Mouse (Mus musculus) thymus, adult 2 months (tissue): Measurements from ENCODE around the gene Kansl1l. TPM values are rescaled to one million over a fixed set of nuclear protein-coding genes. Genes with fewer than 3 reads are reported as not detected.

Experiments
- DNase-seq: peaks from one replicate; pipeline ENCODE4 v3.0.0; 2021
- H3K27ac ChIP-seq: fragments of 200-500 bp; 2 replicates; pipeline ENCODE4 v1.5.1; 2012; ENCODE audit warnings: low read length, control low read depth; ENCODE audit not compliant: control insufficient read depth, insufficient read depth
- H3K27me3 ChIP-seq: fragments of 200-500 bp; 2 replicates; pipeline ENCODE4 v1.6.1; 2012; ENCODE audit warnings: mild to moderate bottlenecking, low read length, moderate library complexity, mixed read lengths; ENCODE audit not compliant: control insufficient read depth, insufficient read depth
- H3K36me3 ChIP-seq: fragments of 200-500 bp; 2 replicates; pipeline ENCODE4 v1.6.1; 2012; ENCODE audit warnings: mild to moderate bottlenecking, low read length, moderate library complexity; ENCODE audit not compliant: control insufficient read depth, insufficient read depth
- H3K4me1 ChIP-seq: fragments of 200-500 bp; replicated peaks from 2 replicates; pipeline ENCODE4 v1.6.1; 2012; ENCODE audit warnings: low read length; ENCODE audit not compliant: control insufficient read depth, insufficient read depth
- H3K4me3 ChIP-seq: fragments of 200-500 bp; 2 replicates; pipeline ENCODE4 v1.5.1; 2012; ENCODE audit warnings: mild to moderate bottlenecking, low read length, control low read depth, moderate library complexity; ENCODE audit not compliant: control insufficient read depth, insufficient read depth
- CTCF ChIP-seq: fragments of 200-500 bp; IDR thresholded peaks from 2 replicates; pipeline ENCODE4 v1.5.1; 2012; ENCODE audit warnings: mild to moderate bottlenecking, control low read depth, low read length, moderate library complexity, borderline replicate concordance; ENCODE audit not compliant: control insufficient read depth, poor library complexity, insufficient read depth; ENCODE audit errors: extremely low read depth
- POLR2A ChIP-seq: fragments of 200-500 bp; IDR thresholded peaks from 2 replicates; pipeline ENCODE4 v1.6.1; 2012; ENCODE audit warnings: mild to moderate bottlenecking, low read length, control low read depth, moderate library complexity; ENCODE audit not compliant: control insufficient read depth, poor library complexity, insufficient read depth; ENCODE audit errors: extremely low read depth
- WGBS: fragments of 180-500 bp; shearing (Covaris S2); methylation state at CpG from one replicate; pipeline ENCODE4 v1.1.7; 2018; 5-methylcytosine and 5-hydroxymethylcytosine counted together
- polyA plus RNA-seq: library from polyadenylated mRNA; depleted of rRNA; stranded (reverse); fragments of >200 nt; gene quantifications from 2 replicates; pipeline ENCODE4 v1.2.3, GENCODE M21; 2012; rRNA removed

Kansl1l gene
- 11.5 and 13.1 TPM in 2 replicates for polyA plus RNA-seq

DNA sequence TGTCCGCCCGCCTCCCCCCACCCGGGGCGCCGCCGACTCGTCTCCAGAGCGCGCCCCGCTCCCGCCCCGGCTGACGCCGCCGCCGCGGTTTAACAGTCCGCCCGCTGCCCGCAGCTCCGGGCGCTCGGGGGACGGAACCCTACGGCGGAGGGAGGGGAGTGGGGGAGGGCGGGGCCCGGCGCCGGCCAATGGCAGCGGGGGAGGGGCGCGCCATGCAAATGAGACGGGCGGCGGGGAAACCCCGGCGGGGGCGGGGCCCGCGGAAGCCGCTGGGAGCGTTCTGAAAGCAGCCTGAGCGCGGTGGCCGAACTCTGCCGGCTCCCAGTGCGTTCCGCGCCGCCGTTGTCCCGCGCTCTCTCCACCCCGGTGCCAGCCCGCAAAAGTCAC lies at the start of gene Kansl1l:
Kansl1l (minus strand) TSS at position 110 of the 387 bp plus-strand sequence.
- no peaks in the 10 kb centered on the region for H3K27me3 ChIP-seq
- under 1% methylated on average over 53 of the region's 56 CpGs for WGBS
- peak within 1 kb of the TSS; percentile 89 for H3K27ac ChIP-seq
- peak within 1 kb of the TSS; percentile 88 for H3K4me3 ChIP-seq
- peak; percentile 94 for DNase-seq
- no peaks in the 10 kb centered on the region for H3K36me3 ChIP-seq
- TF ChIP-seq CTCF = no peak; the same call in 1 of the 2 replicates
- TF ChIP-seq POLR2A = peak; percentile 92
- H3K4me1 ChIP-seq = peaks cover 12% of the 10 kb centered on the region

DNA sequence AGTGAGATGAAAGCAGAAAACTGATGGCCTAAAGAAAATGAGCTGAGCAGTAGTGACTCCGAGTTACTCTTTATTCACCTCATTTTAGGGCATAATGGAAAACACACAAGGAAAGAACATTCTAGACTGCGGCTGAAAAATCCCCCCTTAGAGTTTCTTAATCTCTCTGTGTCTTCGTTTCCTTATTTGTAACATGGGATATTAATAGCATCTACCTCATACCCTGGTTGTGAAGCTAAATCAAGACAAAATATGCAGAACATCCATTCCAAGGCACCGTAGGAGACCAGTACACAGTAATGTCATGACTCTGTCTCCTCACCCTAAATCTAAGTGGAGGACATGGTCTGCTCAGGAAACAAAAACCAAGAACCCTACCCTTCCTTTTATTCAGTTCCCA lies 48.3 kb upstream of the Kansl1l start:
- H3K27me3 ChIP-seq = no peaks in the 10 kb centered on the region
- 87% methylated on average over 4 of the region's 4 CpGs for WGBS
- H3K27ac ChIP-seq = no peak overlapping the region
- no peaks in the 10 kb centered on the region for H3K36me3 ChIP-seq
- no peak overlapping the region for H3K4me3 ChIP-seq
- TF ChIP-seq POLR2A (no peak), CTCF (no peak)
- DNase-seq = no peak
- peaks cover 3% of the 10 kb centered on the region for H3K4me1 ChIP-seq

DNA sequence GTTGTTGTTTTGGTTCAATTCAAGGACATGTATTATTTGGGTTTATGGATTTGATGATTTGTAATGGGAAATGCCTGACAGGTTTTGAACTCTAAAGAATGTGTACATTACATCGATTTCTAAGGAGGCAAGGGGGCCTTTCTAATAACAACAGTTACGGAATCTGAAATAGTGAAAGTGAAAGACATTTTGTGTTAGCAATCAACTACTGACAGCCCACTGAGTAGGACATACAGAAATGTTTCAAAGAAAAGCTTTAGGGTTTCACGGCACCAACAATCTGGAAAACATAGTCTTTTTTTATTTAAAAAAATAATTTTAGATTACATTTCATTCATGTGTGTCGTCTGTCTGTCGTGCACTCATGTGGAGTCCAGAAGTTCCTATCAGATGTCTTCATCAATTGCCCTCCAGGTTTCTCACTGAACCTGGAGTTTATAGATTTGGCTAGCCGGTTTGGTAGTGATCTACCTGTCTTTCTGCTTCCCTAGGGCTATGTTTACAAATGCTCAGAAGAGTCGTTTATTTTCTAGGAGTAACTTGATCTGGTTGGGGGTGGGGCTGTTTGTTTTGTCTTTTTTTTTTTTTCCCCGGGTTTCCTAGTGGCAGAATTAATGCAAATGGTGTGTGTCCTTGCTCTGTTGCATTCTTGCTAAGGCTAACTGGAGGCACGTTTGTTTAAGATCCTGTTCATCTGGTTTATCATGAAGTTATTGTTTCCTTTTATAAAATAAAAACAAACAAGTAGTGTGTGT lies 46.6 kb upstream of the Kansl1l start:
- Histone ChIP-seq H3K27me3 (no peaks in the 10 kb centered on the region), H3K27ac (no peak overlapping the region), H3K4me3 (no peak overlapping the region), H3K4me1 (peaks cover 3% of the 10 kb centered on the region), H3K36me3 (no peaks in the 10 kb centered on the region)
- TF ChIP-seq CTCF (no peak), POLR2A (no peak)
- no peak for DNase-seq
- WGBS = 2% methylated on average over 9 of the region's 9 CpGs

DNA sequence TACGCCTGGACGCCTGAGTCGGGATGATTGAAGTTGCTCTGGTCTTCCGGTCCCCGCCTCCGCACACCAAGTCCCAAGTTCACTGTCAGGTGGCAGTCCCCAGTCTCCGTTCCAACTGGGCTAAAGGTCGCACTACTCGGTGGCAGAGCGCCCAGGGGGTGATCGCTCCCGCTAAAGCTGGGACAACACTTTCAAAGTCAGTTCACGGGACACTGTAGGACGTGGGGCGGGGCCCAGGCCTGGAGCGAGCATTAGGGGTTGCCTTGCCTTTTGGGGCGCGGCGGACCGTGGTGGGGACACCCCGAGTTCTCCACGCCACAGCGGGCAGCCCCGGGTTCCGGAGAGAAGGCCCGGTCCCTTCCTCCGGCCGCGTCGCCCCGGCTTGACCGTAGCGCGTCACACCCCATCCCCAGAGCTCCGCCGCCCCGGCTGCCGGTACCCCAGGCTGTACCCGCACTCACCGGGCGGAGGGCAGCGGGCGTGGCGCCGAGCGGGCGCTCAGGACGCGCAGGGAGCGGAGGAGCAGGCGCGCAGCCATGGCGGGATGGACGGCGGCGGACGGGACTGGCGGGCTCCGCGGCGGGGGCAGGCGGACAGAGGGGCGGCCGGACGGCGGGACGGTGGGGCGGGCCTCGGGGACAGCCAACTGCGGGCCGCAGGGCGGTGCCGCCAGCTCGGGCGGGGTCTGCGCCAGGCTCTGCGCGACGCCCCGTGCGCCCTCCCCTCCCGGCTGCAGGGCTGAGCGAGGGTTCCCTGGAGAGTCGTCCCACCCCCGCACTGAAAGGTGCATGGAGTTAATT lies 45.5 kb upstream of the Kansl1l start, which contains the start of gene Acadl:
Acadl (minus strand) TSS at position 566 of the 800 bp plus-strand sequence.
- peak within 1 kb of the TSS; percentile 83 for H3K4me3 ChIP-seq
- H3K27ac ChIP-seq = no peak within 1 kb of the TSS
- WGBS = under 1% methylated on average over 83 of the region's 85 CpGs
- no peaks in the 10 kb centered on the region for H3K36me3 ChIP-seq
- DNase-seq = peak; percentile 66
- TF ChIP-seq CTCF (0 out of 2 replicates have a peak, but pooled peaks have one; percentile 9), POLR2A (no peak)
- no peaks in the 10 kb centered on the region for H3K27me3 ChIP-seq
- H3K4me1 ChIP-seq = peaks cover 3% of the 10 kb centered on the region

DNA sequence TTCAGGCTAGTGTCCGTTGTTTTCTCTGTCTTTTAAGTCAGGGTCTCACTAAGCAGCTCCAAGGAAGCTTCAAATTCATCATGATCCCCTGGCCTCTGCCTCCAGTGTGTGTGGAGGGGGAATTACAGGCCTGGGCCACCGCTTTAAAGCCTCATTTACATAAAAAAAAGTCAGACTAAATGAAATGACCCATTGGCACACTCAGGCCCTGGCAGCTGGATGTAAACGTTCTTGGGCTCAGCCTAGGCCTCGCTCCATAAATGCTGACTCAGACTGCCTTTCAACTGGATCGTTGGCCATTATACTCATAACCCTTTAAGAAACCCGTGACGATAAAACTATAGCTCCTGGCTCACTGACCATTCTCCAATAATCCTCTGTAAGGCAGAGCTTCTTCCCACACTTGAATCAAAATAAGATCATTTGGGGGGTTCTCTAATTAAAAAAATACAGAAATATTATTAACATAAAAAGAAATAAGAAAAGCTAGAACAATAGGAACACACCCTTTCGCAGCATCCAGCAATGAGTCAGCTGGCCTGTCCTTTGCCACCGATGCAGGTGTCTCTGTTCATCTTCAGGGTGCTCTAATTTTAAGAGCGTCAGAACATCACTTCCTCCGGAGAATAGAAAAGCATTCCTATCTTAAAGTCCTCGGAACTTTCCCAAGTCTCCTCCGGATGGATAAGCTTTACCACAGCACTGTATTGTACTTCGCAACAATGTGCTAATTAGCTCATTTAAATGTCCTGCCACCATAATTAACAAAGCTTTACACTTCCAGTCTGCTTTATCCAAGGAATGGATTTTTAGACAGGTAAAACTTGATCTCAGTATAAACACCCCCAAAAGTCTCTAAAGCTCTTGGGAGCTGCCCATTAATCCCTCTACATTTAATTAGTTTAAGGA lies 44.7 kb upstream of the Kansl1l start:
- Histone ChIP-seq H3K27ac (no peak overlapping the region), H3K36me3 (no peaks in the 10 kb centered on the region; the same call in 1 of the 2 replicates), H3K4me3 (peak overlapping the region; percentile 83), H3K27me3 (no peaks in the 10 kb centered on the region), H3K4me1 (peaks cover 3% of the 10 kb centered on the region)
- WGBS = 31% methylated on average over 14 of the region's 14 CpGs
- no peak for DNase-seq
- TF ChIP-seq POLR2A (no peak), CTCF (no peak)

DNA sequence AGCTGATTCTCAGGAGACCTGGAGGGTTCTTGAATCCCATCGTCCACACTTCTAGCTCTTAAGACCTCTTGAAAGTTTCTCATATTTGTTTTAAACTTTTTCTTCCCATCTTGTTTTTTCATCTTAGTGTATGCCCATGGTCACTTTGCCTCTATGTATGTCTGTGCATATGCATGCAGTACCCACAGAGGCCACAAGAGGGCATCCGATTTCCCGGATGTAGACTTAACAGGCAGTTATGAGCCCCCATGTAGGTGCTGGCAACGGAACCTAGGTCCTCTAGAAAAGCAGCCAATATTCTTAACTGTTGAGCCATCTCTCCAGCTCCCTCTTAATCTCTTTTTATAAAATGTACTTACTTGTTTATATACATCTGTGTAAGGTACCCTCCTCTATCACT lies 30.1 kb upstream of the Kansl1l start:
- peak; percentile 41 for DNase-seq
- 98% methylated on average over 4 of the region's 4 CpGs for WGBS
- H3K4me3 ChIP-seq = no peak overlapping the region
- H3K4me1 ChIP-seq = no peaks in the 10 kb centered on the region
- H3K27ac ChIP-seq = no peak overlapping the region
- H3K36me3 ChIP-seq = peaks cover 19% of the 10 kb centered on the region
- no peaks in the 10 kb centered on the region for H3K27me3 ChIP-seq
- TF ChIP-seq CTCF = no peak
- TF ChIP-seq POLR2A = no peak
